Mouse (Mus musculus): Measurements from ENCODE around the gene Ephx1.

Gene Ephx1

DNA sequence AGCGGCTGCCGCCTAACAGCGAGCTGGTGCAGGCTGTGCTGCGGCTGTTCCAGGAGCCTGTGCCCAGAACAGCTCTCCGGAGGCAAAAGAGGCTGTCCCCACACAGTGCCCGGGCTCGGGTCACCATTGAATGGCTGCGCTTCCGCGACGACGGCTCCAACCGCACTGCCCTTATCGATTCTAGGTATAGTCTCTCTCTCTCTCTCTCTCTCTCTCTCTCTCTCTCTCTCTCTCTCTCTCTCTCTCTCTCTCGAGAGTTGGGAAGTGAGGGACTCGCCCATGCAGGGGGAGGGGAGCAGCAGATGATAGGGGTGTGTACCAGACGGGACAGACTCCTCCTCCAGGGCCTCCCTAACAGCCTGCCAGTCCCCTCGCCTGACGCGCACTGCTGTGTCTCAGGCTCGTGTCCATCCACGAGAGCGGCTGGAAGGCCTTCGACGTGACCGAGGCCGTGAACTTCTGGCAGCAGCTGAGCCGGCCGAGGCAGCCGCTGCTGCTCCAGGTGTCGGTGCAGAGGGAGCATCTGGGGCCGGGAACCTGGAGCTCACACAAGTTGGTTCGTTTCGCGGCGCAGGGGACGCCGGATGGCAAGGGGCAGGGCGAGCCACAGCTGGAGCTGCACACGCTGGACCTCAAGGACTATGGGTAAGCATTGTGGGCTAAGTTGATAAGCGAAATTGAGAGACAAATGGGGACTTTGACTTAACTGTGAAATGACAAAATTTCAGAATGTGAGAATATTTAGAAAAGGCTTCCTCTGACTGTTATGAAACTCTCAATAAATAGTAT, 83.9 kb downstream of the Ephx1 start:
- peak; percentile 34 for DNase-seq (ENCODE audit: low spot score)

DNA sequence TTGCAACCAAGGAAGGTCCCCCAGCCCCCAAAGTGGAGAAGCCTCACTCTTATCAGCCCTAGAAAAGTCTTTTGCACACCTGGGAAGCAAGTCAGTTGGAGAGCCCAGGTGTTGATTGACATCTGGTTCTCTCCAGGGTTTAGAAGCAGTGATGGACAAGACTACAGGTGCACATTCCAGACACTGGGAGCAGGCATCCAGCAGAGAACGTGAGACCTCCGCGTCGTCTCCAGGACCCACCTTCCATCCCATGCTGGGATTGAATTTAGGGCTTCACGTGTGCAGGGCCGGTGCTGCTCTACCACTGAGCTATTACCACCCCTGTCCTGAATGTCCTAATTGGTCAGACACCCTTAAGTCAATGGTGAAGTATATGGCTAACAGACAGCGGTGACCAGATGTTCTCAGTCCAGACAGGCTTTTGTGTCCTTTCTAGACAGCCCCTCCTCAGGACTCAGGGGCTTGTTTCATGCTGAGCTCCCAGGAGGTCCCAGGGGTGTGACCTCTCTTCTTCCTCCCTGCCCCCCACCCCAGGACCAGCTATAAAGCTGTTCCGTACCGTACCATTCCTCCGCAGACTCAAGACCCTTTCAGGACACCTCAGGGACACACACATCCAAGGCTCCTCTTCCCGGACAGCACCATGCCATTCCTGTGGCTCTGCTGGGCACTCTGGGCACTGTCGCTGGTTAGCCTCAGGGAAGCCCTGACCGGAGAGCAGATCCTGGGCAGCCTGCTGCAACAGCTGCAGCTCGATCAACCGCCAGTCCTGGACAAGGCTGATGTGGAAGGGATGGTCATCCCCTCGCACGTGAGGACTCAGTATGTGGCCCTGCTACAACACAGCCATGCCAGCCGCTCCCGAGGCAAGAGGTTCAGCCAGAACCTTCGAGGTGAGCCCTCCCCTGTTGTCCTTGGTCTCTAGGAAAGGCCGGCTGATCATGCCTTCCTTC, 86.0 kb downstream of the Ephx1 start, which contains the start of gene Lefty1:
Gene Lefty1, plus strand, starts transcription at position 556 of the 953 bp plus-strand sequence.
- DNase-seq (ENCODE audit: low spot score) = no peak

DNA sequence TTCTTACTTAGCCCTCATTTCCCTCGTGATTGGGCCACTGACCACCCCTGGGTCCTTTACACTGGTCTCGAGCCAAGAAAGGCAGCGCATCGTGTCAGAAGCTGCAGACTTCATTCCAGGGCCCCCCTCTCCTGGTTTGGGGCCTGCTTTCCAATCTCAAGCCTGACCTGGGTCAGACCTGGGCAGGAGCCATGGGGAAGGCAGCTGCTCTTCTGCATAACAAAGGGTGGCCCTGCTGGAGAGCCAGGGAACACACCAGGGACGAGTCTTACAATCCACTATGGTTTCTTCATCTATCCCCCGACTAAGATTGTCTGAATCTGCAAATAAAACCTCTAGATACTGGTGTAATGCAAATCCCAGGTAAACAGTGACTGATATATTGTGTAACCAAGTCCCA, 87.0 kb downstream of the Ephx1 start:
- DNase-seq (ENCODE audit: low spot score) = no peak

DNA sequence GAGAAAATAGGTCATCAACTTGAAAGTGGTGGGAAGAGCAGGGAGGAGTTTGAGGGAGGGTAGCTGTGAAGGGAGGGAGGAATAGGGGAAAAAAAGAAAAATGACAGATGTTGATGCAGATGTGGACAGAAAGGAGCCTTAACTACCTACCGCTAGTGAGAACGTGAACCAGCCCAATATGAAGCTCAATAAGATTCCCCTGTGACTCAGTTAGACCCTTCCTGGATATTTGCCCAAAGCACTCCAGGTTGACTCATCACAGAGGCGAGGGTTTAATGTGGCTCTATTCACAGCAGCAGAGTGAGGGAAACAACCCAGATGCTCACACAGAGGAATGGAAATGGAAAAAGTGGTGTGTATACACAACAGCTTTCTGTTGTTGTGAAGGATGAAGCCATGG, 89.6 kb downstream of the Ephx1 start:
- no peak for DNase-seq (ENCODE audit: low spot score)

DNA sequence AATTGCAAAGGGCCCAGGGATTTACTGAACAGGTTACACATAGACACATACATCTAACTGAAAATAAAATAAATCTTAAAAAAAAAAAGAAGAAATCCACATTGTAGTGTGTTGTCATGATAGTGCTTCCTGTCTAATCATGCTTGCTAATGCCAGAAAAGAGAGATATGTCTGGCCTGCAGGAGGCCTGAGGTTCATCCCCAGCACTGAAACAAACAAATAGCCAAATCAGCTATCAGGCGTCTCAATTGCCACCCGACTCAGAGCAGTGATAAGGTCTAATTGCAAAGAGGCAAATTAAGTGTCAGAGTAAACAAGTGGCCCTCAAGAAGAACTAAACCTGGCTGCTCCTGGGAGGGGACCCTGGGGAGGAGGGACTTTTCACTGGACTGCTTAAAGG, 91.1 kb downstream of the Ephx1 start:
- DNase-seq (ENCODE audit: low spot score) = no peak

DNA sequence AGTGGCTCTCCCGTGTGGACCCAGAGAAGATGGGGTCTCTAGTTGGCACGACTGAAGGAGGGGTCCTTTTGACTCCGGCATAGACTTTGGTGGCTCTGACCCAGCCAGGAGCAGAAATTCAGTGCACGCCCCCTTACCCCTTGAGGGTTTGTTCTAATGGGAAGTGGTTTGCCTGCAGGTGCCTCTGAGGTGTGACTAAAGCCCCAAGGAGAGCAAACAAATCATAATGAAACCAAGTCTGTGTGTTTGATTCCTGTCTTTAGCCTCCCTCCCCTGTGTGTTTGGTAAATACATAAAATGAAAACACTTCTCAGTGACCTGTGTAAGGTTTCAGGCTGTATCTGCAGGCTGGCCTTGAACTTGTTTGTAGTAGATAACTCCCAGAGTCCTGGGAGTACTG, 94.4 kb downstream of the Ephx1 start:
- DNase-seq (ENCODE audit: low spot score) = no peak
